Mouse (Mus musculus) gastrocnemius, adult 2 months (tissue): ENCODE measurements around the gene Dtx1. TPM values are rescaled to one million over a fixed set of nuclear protein-coding genes. Genes with fewer than 3 reads are reported as not detected.
A peak's percentile ranks its signal among the peaks of the same experiment; 100 is the strongest.

Source experiments
- DNase-seq: peaks from one replicate; pipeline ENCODE4 v3.0.0; 2022
- H3K27ac ChIP-seq: fragments of 200-600 bp; 2 replicates; pipeline ENCODE4 v1.8.1; 2022; ENCODE audit warnings: mild to moderate bottlenecking
- H3K4me3 ChIP-seq: fragments of 200-600 bp; 2 replicates; pipeline ENCODE4 v1.8.1; 2022; ENCODE audit warnings: mild to moderate bottlenecking, moderate library complexity
- CTCF ChIP-seq: fragments of 200-600 bp; IDR thresholded peaks from 2 replicates; pipeline ENCODE4 v1.8.1; 2022; ENCODE audit warnings: antibody characterized with exemption, mild to moderate bottlenecking, moderate library complexity
- intact Hi-C: fragments of 180-260 bp; cut with DNase I; formaldehyde crosslinking; loops from one replicate; pipeline ENCODE4 v1.15.1; 2025
- total RNA-seq, 2 experiments: library from RNA; stranded (reverse); gene quantifications; 2 replicates each; pipeline ENCODE4 v1.2.3; 2021

Dtx1 gene
- total RNA-seq, 2 experiments from 2014 or later, result 0.45 to 0.54 TPM

- no peak overlapping the region for H3K4me3 ChIP-seq
- no peak for DNase-seq
- intact Hi-C loops, result no loop called here
- H3K27ac ChIP-seq, result no peak overlapping the region
- no peak for TF ChIP-seq CTCF
Observed at GRCm38 (mm10) chr5:120718600-120719378, 7.1 kb upstream of the Dtx1 start.

GRCm38 (mm10) chr5:120717136-120717535 lies 5.4 kb upstream of the Dtx1 start:
- DNase-seq, result no peak
- intact Hi-C loops, result no loop called here
- TF ChIP-seq CTCF, result no peak
- H3K4me3 ChIP-seq, result no peak overlapping the region
- no peak overlapping the region for H3K27ac ChIP-seq

GRCm38 (mm10) chr5:120714314-120714713 lies 2.6 kb upstream of the Dtx1 start:
- Histone ChIP-seq H3K4me3 (no peak overlapping the region), H3K27ac (no peak overlapping the region)
- peak; percentile 66 for DNase-seq
- intact Hi-C loops, result loop anchor here (1.0 kb wide), 1 partner anchor 92 kb away; no protein-coding TSS in a partner anchor
- TF ChIP-seq CTCF, result peak; percentile 91

- Histone ChIP-seq H3K4me3 (no peak overlapping the region), H3K27ac (no peak overlapping the region)
- no peak for DNase-seq
- intact Hi-C loops, result no loop called here
- no peak for TF ChIP-seq CTCF
Observed at GRCm38 (mm10) chr5:120712721-120713120, 994 bp upstream of the Dtx1 start.

- DNase-seq, result peak; percentile 58
- intact Hi-C loops, result no loop called here
- TF ChIP-seq CTCF, result no peak
- Histone ChIP-seq H3K4me3 (peak overlapping the region; percentile 69), H3K27ac (no peak overlapping the region)
Observed at GRCm38 (mm10) chr5:120711416-120711815, 311 bp downstream of the Dtx1 start.

- H3K27ac ChIP-seq, result no peak overlapping the region
- H3K4me3 ChIP-seq, result peak overlapping the region; percentile 69
- DNase-seq, result no peak
- no peak for TF ChIP-seq CTCF
- intact Hi-C loops, result no loop called here
Observed at GRCm38 (mm10) chr5:120710826-120711248, 890 bp downstream of the Dtx1 start.

GRCm38 (mm10) chr5:120710161-120710825 lies 1.4 kb downstream of the Dtx1 start:
- DNase-seq, result no peak
- Histone ChIP-seq H3K4me3 (peak overlapping the region; percentile 69), H3K27ac (no peak overlapping the region)
- intact Hi-C loops, result no loop called here
- TF ChIP-seq CTCF, result no peak

GRCm38 (mm10) chr5:120706976-120707375 lies 4.8 kb downstream of the Dtx1 start:
- intact Hi-C loops, result no loop called here
- no peak overlapping the region for H3K4me3 ChIP-seq
- TF ChIP-seq CTCF, result no peak

GRCm38 (mm10) chr5:120706541-120706940 lies 5.2 kb downstream of the Dtx1 start:
- TF ChIP-seq CTCF, result no peak
- Histone ChIP-seq H3K4me3 (no peak overlapping the region), H3K27ac (no peak overlapping the region)
- intact Hi-C loops, result no loop called here
- no peak for DNase-seq

More at GRCm38 (mm10) chr5:120706976-120707375, 4.8 kb downstream of the Dtx1 start:
- no peak overlapping the region for H3K27ac ChIP-seq
- DNase-seq, result no peak

GRCm38 (mm10) chr5:120704421-120704820 lies 7.3 kb downstream of the Dtx1 start:
- DNase-seq, result no peak
- TF ChIP-seq CTCF, result no peak
- intact Hi-C loops, result no loop called here

GRCm38 (mm10) chr5:120703660-120704059 lies 8.1 kb downstream of the Dtx1 start:
- no peak overlapping the region for H3K4me3 ChIP-seq
- H3K27ac ChIP-seq, result no peak overlapping the region
- intact Hi-C loops, result no loop called here
- TF ChIP-seq CTCF, result no peak
- DNase-seq, result no peak

More at GRCm38 (mm10) chr5:120704421-120704820, 7.3 kb downstream of the Dtx1 start:
- Histone ChIP-seq H3K4me3 (no peak overlapping the region), H3K27ac (no peak overlapping the region)

GRCm38 (mm10) chr5:120702969-120703368 lies 8.8 kb downstream of the Dtx1 start:
- TF ChIP-seq CTCF, result no peak
- Histone ChIP-seq H3K4me3 (no peak overlapping the region), H3K27ac (no peak overlapping the region)
- intact Hi-C loops, result no loop called here
- no peak for DNase-seq

- no peak for DNase-seq
- intact Hi-C loops, result no loop called here
- no peak overlapping the region for H3K4me3 ChIP-seq
- no peak overlapping the region for H3K27ac ChIP-seq
- no peak for TF ChIP-seq CTCF
Observed at GRCm38 (mm10) chr5:120702421-120702820, 9.3 kb downstream of the Dtx1 start.
